Mouse (Mus musculus) adrenal gland, adult 10 weeks (tissue): Measurements from ENCODE around the gene 1810010D01Rik. TPM values are rescaled to one million over a fixed set of nuclear protein-coding genes. Genes with fewer than 3 reads are reported as not detected.

Experiments
- polyA plus RNA-seq: library from polyadenylated mRNA; stranded (reverse); fragments of 350-450 nt; fragmentation: Illumina TruSeq; extraction: RNeasy Lipid Tissue Mini Kit (QIAGEN cat#74804); gene quantifications from one replicate; pipeline ENCODE4 v1.2.3, GENCODE M21; 2014; ENCODE audit warnings: low read depth, low replicate concordance

The 1810010D01Rik gene
- not detected for polyA plus RNA-seq

GRCm38 (mm10) chr7:145208006-145208405 lies at the start of gene 1810010D01Rik:
1810010D01Rik (minus strand) TSS chr7:145208119.

Other genes with a start within 250 kb of the 1810010D01Rik start
- gene Tpcn2, start 75.9 kb upstream of the 1810010D01Rik start, polyA plus RNA-seq, result 1.6 TPM
- not detected for gene Mrgprf, start 92.7 kb upstream of the 1810010D01Rik start, polyA plus RNA-seq
- gene Mrgprd, start 106.7 kb upstream of the 1810010D01Rik start, polyA plus RNA-seq, result not detected